ENCODE assay signal across 25 mouse cellular contexts in genomic region chr17:58408756-58409155, GRCm38 (mm10).
"Had no signal": no experiment of that assay in that cellular context is flagged by ENCODE, and none has a peak within 500 bp of the region (broad histone marks: within the 10 kb centered on the region; RNA-seq: fewer than 3 reads in every experiment).

No protein-coding gene starts in this region.

- H3K36me3 ChIP-seq: heart, embryonic 13.5 days; heart, embryonic 15.5 days; kidney, embryonic 15.5 days; limb, embryonic 13.5 days; limb, embryonic 15.5 days; liver, embryonic 12.5 days had no signal

- ATAC-seq: intestine, embryonic 16.5 days; liver, embryonic 12.5 days had no signal

- H3K9me3 ChIP-seq: heart, embryonic 13.5 days; heart, embryonic 15.5 days; kidney, embryonic 15.5 days; limb, embryonic 13.5 days; limb, embryonic 15.5 days; liver, embryonic 12.5 days had no signal

- DNase-seq: gastrocnemius, postnatal 14 days; gastrocnemius, postnatal 36 days; heart, adult 11 months; heart, adult 2 months; heart, postnatal 14 days; heart, postnatal 36 days; kidney, adult 11 months; kidney, adult 2 months; kidney, adult 9 months; kidney, postnatal 14 days; kidney, postnatal 36 days; layer of hippocampus, adult 9-11 months; layer of hippocampus, postnatal 36 days had no signal

- H3K4me1 ChIP-seq: heart, embryonic 13.5 days; heart, embryonic 15.5 days; kidney, embryonic 15.5 days; limb, embryonic 13.5 days; limb, embryonic 15.5 days; liver, embryonic 12.5 days had no signal

- H3K4me3 ChIP-seq: heart, adult 2 months; heart, embryonic 13.5 days; heart, embryonic 15.5 days; kidney, embryonic 15.5 days; left cerebral cortex, adult 2 months; limb, embryonic 13.5 days; limb, embryonic 15.5 days; liver, embryonic 12.5 days had no signal

- H3K27ac ChIP-seq: heart, adult 2 months; heart, embryonic 13.5 days; heart, embryonic 15.5 days; hindbrain, embryonic 14.5 days; kidney, embryonic 15.5 days; kidney, postnatal 0 days; left cerebral cortex, adult 2 months; limb, embryonic 13.5 days; limb, embryonic 15.5 days; liver, embryonic 12.5 days; liver, embryonic 14.5 days had no signal

- H3K27me3 ChIP-seq: heart, embryonic 13.5 days; heart, embryonic 15.5 days; kidney, embryonic 15.5 days; limb, embryonic 13.5 days; limb, embryonic 15.5 days; liver, embryonic 12.5 days had no signal

- H3K4me2 ChIP-seq: heart, embryonic 11.5 days; heart, embryonic 13.5 days; heart, embryonic 15.5 days; hindbrain, embryonic 14.5 days; kidney, embryonic 15.5 days; limb, embryonic 13.5 days; limb, embryonic 15.5 days; liver, embryonic 12.5 days had no signal

- H3K9ac ChIP-seq: heart, embryonic 13.5 days; heart, embryonic 15.5 days; hindbrain, embryonic 14.5 days; kidney, embryonic 15.5 days; limb, embryonic 13.5 days; limb, embryonic 15.5 days; liver, embryonic 12.5 days; liver, embryonic 14.5 days had no signal
